Mouse (Mus musculus) liver, postnatal 0 days (tissue): ENCODE data around the gene Elmo3. TPM values are rescaled to one million over a fixed set of nuclear protein-coding genes. Genes with fewer than 3 reads are reported as not detected.
A peak's percentile ranks its signal among the peaks of the same experiment; 100 is the strongest.

Source experiments
- ATAC-seq: fragments of 200-750 bp; cut with Nextera tagmentation; 2 replicates; pipeline ENCODE4 v1.8.0; 2017; ENCODE audit warnings: mild to moderate bottlenecking, moderate library complexity
- DNase-seq: peaks from one replicate; pipeline ENCODE4 v3.0.0-alpha.2; 2016
- H3K27ac ChIP-seq: fragments of 300-500 bp; sonication (generic); 2 replicates; pipeline ENCODE4 v1.5.1; 2014; ENCODE audit warnings: antibody characterized with exemption, moderate library complexity, mild to moderate bottlenecking, low read depth
- H3K27me3 ChIP-seq: fragments of 300-500 bp; sonication (generic); 2 replicates; pipeline ENCODE4 v1.6.1; 2014; ENCODE audit warnings: low read length, control low read depth, mixed read lengths; ENCODE audit not compliant: insufficient read depth
- H3K36me3 ChIP-seq: fragments of 300-500 bp; sonication (generic); replicated peaks from 2 replicates; pipeline ENCODE4 v1.6.1; 2014; ENCODE audit warnings: mild to moderate bottlenecking, control low read depth, low read length, moderate library complexity, mixed read lengths; ENCODE audit not compliant: insufficient read depth
- H3K4me1 ChIP-seq: fragments of 300-500 bp; sonication (generic); 2 replicates; pipeline ENCODE4 v1.6.1; 2014; ENCODE audit warnings: antibody characterized with exemption, mild to moderate bottlenecking, control low read depth; ENCODE audit not compliant: insufficient read depth
- H3K4me2 ChIP-seq: fragments of 300-500 bp; sonication (generic); 2 replicates; pipeline ENCODE4 v1.6.1; 2014; ENCODE audit warnings: low read depth, mild to moderate bottlenecking, low read length, moderate library complexity, mixed read lengths
- H3K4me3 ChIP-seq: fragments of 300-500 bp; sonication (generic); 2 replicates; pipeline ENCODE4 v1.5.1; 2014; ENCODE audit warnings: low read depth, low read length
- H3K9ac ChIP-seq: fragments of 300-500 bp; sonication (generic); replicated peaks from 2 replicates; pipeline ENCODE4 v1.6.1; 2014; ENCODE audit warnings: mild to moderate bottlenecking, moderate library complexity
- H3K9me3 ChIP-seq: fragments of 300-500 bp; sonication (generic); 2 replicates; pipeline ENCODE4 v1.6.1; 2016; ENCODE audit warnings: mild to moderate bottlenecking, control low read depth, low read length, mixed read lengths
- CTCF ChIP-seq: sonication (generic); IDR thresholded peaks from 2 replicates; pipeline ENCODE4 v1.5.1; 2016; ENCODE audit warnings: antibody characterized with exemption, low read depth
- EP300 ChIP-seq: IDR thresholded peaks from 2 replicates; pipeline ENCODE4 v1.6.1; 2016; ENCODE audit warnings: antibody characterized with exemption, low read depth, mild to moderate bottlenecking
- WGBS: fragments of 180-500 bp; shearing (Covaris S2); extraction: QIAGEN DNeasy Blood & Tissue Kit; methylation state at CpG from one replicate; pipeline ENCODE4 v1.1.7; 2014; ENCODE audit not compliant: insufficient replicate concordance; 5-methylcytosine and 5-hydroxymethylcytosine counted together
- polyA plus RNA-seq: library from polyadenylated mRNA; unstranded; fragments of >200 nt; fragmentation: Nextera tagmentation; extraction: Ambion mirVana; gene quantifications from 2 replicates; pipeline ENCODE4 v1.2.1, GENCODE M21; 2015

Gene Elmo3
- polyA plus RNA-seq, 1 experiment from 2014 or later: 7.8 TPM

- Histone ChIP-seq H3K27me3 (no peaks in the 10 kb centered on the region), H3K36me3 (peaks cover 72% of the 10 kb centered on the region), H3K4me3 (no peak overlapping the region), H3K4me2 (no peak overlapping the region), H3K9me3 (no peaks in the 10 kb centered on the region), H3K27ac (no peak overlapping the region), H3K4me1 (peaks cover 18% of the 10 kb centered on the region), H3K9ac (no peak overlapping the region)
- ATAC-seq: no peak
- DNase-seq: no peak
- WGBS: 80% methylated on average over 15 of the region's 15 CpGs
- TF ChIP-seq EP300 (no peak), CTCF (no peak)
Observed at GRCm38 (mm10) chr8:105309142-105309847, 3.9 kb downstream of the Elmo3 start.

- Histone ChIP-seq H3K4me2 (no peak overlapping the region), H3K9ac (no peak overlapping the region), H3K4me3 (no peak overlapping the region), H3K4me1 (peaks cover 10% of the 10 kb centered on the region), H3K27ac (no peak overlapping the region), H3K36me3 (peaks cover 66% of the 10 kb centered on the region), H3K27me3 (no peaks in the 10 kb centered on the region), H3K9me3 (no peaks in the 10 kb centered on the region)
- ATAC-seq (no peak), DNase-seq (no peak)
- WGBS: 84% methylated on average over 8 of the region's 8 CpGs
- TF ChIP-seq CTCF (no peak), EP300 (no peak)
Observed at GRCm38 (mm10) chr8:105310118-105310517, 4.7 kb downstream of the Elmo3 start.

GRCm38 (mm10) chr8:105311718-105312117 lies 6.3 kb downstream of the Elmo3 start:
- H3K9me3 ChIP-seq: no peaks in the 10 kb centered on the region
- H3K4me2 ChIP-seq: no peak overlapping the region
- 59% methylated on average over 1 of the region's 1 CpGs for WGBS
- ATAC-seq (peak; percentile 64), DNase-seq (no peak)
- H3K4me3 ChIP-seq: no peak overlapping the region
- no peak overlapping the region for H3K9ac ChIP-seq
- H3K4me1 ChIP-seq: peaks cover 7% of the 10 kb centered on the region; the same call in 1 of the 2 replicates
- H3K36me3 ChIP-seq: peaks cover 76% of the 10 kb centered on the region
- no peaks in the 10 kb centered on the region for H3K27me3 ChIP-seq
- TF ChIP-seq CTCF (peak; percentile 52), EP300 (peak; percentile 56; the same call in 1 of the 2 replicates)
- H3K27ac ChIP-seq: no peak overlapping the region

GRCm38 (mm10) chr8:105312891-105313481 lies 7.6 kb downstream of the Elmo3 start:
- WGBS: 69% methylated on average over 8 of the region's 8 CpGs
- DNase-seq (no peak), ATAC-seq (peak; percentile 60)
- Histone ChIP-seq H3K9me3 (no peaks in the 10 kb centered on the region), H3K4me2 (no peak overlapping the region), H3K9ac (no peak overlapping the region), H3K4me1 (peaks cover 7% of the 10 kb centered on the region; the same call in 1 of the 2 replicates), H3K27ac (no peak overlapping the region; the same call in 1 of the 2 replicates), H3K4me3 (no peak overlapping the region), H3K36me3 (peaks cover 76% of the 10 kb centered on the region), H3K27me3 (no peaks in the 10 kb centered on the region)
- TF ChIP-seq EP300 (no peak), CTCF (no peak)

- peaks cover 7% of the 10 kb centered on the region; the same call in 1 of the 2 replicates for H3K4me1 ChIP-seq
Observed at GRCm38 (mm10) chr8:105313622-105314402, 8.4 kb downstream of the Elmo3 start.

More at GRCm38 (mm10) chr8:105313622-105314402, 8.4 kb downstream of the Elmo3 start:
- Histone ChIP-seq H3K27me3 (no peaks in the 10 kb centered on the region), H3K27ac (no peak overlapping the region; the same call in 1 of the 2 replicates), H3K9me3 (no peaks in the 10 kb centered on the region), H3K9ac (no peak overlapping the region), H3K36me3 (peaks cover 75% of the 10 kb centered on the region), H3K4me2 (peak overlapping the region; percentile 15; the same call in 1 of the 2 replicates), H3K4me3 (no peak overlapping the region)
- TF ChIP-seq EP300: no peak
- TF ChIP-seq CTCF: no peak
- 78% methylated on average over 9 of the region's 9 CpGs for WGBS
- ATAC-seq: peak; percentile 18; the same call in 1 of the 2 replicates
- DNase-seq: no peak
